Mouse (Mus musculus): ENCODE results near the gene Ipo8. TPM values are rescaled to one million over a fixed set of nuclear protein-coding genes. Genes with fewer than 3 reads are reported as not detected.

The Ipo8 gene
- 10 to 100 TPM; 46.4 to 58.6 (median 52.1) TPM for total RNA-seq (2022)

- DNase-seq (ENCODE audit: low spot score in 2 of 2), result peak; percentile 96
Measured at GRCm38 (mm10) chr6:148830748-148831727, at the start of gene Ipo8. TSS of gene Ipo8 (minus strand) at chr6:148831467.

GRCm38 (mm10) chr6:148873911-148874310 is 42.6 kb upstream of the Ipo8 start:
- DNase-seq (ENCODE audit: low spot score in 2 of 2), result no peak

DNA sequence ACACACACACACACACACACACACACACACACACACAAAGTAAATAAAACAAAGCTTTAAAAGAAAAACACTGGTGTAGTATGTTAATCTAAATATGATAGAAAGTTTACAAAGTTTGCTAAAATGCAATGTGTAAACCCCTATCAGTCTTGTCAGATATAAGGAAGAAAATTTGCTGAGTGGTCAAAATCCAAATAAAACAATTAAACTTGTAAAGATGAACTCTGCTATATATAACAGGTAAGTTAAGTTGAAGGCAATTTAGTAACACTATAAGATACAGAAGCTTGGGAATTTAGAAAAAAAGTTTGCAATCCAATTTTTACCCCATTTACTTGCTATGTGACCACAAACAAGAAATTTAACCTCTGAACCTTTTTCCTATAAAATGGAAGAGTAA is 14.4 kb upstream of the Ipo8 start:
- DNase-seq (ENCODE audit: low spot score in 2 of 2), result no peak

DNA sequence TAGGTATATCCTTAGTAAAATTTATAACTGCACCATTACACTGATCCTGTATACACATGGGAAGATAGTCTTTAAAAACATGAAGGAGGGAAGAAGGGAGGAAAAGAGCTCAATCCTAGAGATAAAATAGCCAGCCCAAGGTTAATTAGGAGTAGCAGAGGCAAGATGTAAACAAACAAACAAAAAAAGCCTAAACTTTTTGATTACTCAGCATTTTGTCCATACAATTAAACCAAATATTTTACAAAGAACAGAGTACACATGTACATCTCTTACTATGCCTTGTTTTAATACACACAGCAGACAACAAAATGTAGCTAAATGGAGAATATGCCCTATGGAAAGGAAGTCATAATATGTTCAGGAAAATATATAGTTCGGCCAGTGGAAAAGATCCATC is 10.5 kb upstream of the Ipo8 start:
- DNase-seq (ENCODE audit: low spot score in 2 of 2), result no peak

DNA sequence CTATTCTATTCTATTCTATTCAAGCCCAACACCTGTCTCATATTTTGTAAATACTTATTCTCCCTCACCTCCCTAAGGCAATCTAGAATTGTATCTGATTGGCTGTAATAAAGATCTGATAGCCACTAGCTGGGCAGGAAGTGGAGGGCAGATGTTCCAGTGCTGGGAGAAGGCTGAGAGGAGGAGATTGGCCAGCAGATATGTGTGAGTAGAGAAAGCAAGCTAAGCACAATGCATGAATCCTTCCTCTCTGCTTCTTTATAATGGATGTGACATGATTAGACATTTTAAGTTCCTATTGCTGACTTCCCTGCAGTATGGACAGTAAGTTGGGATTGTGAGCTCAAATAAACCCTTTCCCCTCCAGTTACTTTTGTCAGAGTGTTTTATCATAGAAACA is 7.2 kb upstream of the Ipo8 start:
- no peak for DNase-seq (ENCODE audit: low spot score in 2 of 2)

DNA sequence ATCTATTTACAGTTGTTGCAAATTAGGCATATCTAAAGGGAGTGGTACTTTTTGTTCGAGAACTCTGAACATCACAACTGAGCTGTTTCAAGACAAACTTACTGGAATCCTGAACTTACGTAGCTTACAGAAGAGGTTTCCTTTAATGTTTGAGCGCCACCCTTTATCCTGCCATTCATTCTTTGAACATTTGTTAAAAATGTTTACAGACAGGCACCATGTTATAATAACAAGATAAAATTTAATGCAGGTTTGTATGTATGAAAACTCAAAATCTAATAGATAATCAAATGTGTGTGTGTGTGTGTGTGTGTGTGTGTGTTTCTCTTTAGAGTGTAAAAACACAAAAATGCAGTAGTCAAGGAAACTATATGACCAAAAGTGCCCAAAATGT is 458 bp upstream of the Ipo8 start:
- DNase-seq (ENCODE audit: low spot score in 2 of 2), result no peak

GRCm38 (mm10) chr6:148830355-148830747 is 916 bp downstream of the Ipo8 start:
- DNase-seq (ENCODE audit: low spot score in 2 of 2), result no peak

DNA sequence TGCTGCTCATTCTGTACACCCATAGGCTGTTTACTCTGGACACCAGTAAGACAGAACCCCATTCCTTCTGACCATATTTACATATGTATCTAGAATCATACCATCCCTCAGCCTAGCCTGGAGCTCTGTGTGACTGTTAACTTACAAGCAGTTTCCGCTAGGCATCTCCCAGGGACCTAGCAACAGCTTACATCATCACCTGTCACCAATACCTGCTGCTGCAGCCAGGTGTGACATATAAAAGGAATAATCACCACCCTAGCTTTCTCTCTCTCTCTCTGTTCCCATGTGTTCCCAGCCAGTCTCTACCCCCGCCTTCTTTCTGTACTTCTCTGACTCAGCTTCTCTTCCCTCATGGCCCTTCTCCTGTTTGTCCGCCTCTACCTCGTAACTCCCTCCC is 5.1 kb downstream of the Ipo8 start:
- no peak for DNase-seq (ENCODE audit: low spot score in 2 of 2)

DNA sequence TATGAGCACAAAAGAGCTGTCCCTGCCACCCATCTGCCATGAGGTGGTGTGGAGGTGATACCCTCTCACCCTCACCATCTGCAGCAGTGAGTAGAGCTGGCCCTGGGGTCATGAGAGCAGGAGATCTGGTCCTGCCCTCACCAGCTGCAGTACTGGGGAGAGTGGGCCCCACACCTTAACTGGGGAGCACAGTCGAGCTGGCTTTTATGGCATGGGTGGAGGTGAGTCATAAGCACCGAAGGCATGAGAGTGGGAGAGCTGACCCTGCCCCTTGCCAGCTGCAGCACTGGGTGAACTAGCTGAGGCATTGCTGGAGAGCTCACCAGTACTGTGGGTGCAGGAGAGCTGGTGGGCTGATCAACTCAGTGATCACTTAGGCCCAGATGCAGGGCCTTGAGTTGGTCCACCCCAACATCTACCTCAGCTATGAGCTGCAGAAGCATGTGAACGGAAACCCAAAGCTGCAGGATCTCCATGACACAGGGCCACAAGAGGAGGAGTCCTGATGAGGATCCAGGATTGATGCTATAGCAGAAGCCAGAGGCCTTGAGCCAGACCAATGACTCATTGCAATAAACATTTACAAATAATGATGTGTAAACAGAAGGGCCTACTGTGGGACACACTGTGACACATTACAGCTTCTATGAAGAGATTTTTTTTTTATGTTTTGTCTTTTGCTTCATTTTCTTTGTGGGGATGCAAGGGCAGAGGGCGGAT is 12.5 kb downstream of the Ipo8 start:
- no peak for DNase-seq (ENCODE audit: low spot score in 2 of 2)

GRCm38 (mm10) chr6:148816751-148817150 is 14.5 kb downstream of the Ipo8 start:
- no peak for DNase-seq (ENCODE audit: low spot score in 2 of 2)

- DNase-seq (ENCODE audit: low spot score in 2 of 2), result no peak
Measured at GRCm38 (mm10) chr6:148811117-148811516, 20.1 kb downstream of the Ipo8 start.

DNA sequence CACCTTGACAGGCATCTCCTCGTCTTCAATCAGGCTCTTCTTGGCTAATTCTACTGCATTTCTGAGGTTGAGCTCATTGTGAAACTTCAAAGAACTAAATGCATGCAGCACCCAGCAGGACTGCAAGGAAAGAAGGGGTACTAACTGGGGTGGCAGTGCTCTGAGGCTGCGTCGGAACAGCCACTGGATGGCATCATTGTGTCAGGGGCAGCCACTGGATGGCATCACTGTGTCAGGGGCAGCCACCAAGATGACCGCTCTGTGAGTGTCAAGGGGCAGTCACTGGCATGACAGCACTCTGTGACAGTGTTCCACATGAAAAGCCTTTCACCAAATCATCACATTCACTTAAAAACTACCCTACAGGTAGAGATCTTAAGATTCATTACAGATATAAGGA is 31.5 kb downstream of the Ipo8 start:
- no peak for DNase-seq (ENCODE audit: low spot score in 2 of 2)

DNA sequence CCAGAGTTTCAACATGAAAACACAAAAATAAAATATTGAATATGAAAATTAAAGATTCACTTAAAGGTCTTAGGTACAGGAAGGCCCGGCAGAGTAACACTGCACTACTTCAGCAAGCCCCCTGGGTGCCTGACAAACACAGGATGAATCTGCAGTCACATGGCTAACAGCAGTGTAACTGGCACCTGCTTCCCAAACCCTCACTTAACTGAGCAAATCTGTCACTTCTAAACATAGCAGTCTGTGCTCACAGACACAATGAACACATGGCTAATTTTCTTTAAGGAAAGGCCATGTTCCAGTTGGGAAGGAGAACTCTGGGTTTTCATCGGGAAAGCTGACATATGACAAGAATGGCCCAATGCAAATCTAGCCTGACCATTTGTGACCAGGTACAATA is 36.1 kb downstream of the Ipo8 start:
- DNase-seq (ENCODE audit: low spot score in 2 of 2), result peak in 1 of 2 experiments; percentile 11

DNA sequence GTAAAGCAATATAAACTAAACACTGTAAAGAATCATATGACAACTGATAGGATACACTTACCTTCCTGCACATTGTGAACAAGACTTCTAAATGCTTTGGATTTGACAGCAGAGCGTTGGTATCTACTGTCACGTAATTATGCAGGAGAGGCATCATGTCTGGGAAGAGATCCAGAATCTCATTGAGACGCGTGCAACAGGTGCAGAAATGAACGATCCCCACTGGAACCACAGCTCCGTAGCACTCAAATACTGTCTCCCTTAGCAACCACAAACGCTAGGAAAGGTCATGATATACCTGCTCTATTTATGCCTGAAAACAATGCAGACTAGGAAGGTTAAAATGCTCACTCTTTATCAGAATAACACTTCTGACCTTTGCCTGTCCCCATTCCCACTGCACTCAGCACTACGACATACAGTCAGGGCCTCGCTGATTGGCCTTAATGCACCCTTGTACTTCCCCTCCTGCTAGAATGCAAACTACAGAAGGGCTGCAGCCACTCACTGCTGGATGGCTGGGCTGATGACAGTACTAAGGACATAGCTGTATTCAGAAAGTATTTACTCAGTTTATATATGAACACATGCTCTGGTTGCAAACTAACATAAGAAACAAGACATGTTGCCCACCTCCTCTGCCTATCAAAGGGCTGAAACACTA is 42.1 kb downstream of the Ipo8 start:
- peak in 1 of 2 experiments; percentile 12 for DNase-seq (ENCODE audit: low spot score in 2 of 2)

GRCm38 (mm10) chr6:148786186-148786585 is 45.1 kb downstream of the Ipo8 start:
- no peak for DNase-seq (ENCODE audit: low spot score in 2 of 2)

DNA sequence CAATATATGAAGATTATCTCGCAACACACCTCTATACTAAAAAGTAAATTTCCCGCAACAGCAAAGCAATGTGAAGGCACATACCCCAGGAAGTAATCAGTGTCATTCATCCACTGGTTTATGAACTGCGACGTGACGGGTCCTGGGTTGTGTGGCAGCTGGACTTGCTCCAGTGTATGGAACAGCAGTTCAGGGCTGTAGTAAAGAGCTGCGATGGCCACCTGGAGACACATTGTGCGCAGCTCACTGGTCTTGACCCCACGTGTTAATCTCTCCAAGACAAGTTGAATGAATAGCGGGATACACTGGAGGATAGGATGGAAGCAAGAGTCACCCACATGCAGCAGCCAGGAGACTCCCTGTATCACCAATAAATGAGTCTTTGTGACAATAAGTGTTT is 46.8 kb downstream of the Ipo8 start:
- DNase-seq (ENCODE audit: low spot score in 2 of 2), result no peak

GRCm38 (mm10) chr6:148776236-148776635 is 55.0 kb downstream of the Ipo8 start:
- DNase-seq (ENCODE audit: low spot score in 2 of 2), result no peak

GRCm38 (mm10) chr6:148771423-148771822 is 59.8 kb downstream of the Ipo8 start:
- DNase-seq (ENCODE audit: low spot score in 2 of 2), result no peak

- DNase-seq (ENCODE audit: low spot score in 2 of 2), result no peak
Measured at GRCm38 (mm10) chr6:148768419-148768818, 62.8 kb downstream of the Ipo8 start.

- no peak for DNase-seq (ENCODE audit: low spot score in 2 of 2)
Measured at GRCm38 (mm10) chr6:148767228-148767627, 64.0 kb downstream of the Ipo8 start.

- no peak for DNase-seq (ENCODE audit: low spot score in 2 of 2)
Measured at GRCm38 (mm10) chr6:148761967-148762712, 69.1 kb downstream of the Ipo8 start.
